Mouse (Mus musculus): ENCODE measurements around the gene Gm13691. TPM values are rescaled to one million over a fixed set of nuclear protein-coding genes. Genes with fewer than 3 reads are reported as not detected.
"Not testable (repeated sequence)": the region's sequence is repeated elsewhere in the genome, so short reads cannot be mapped to it uniquely, and the experiment has no call there.

Gm13691 gene
- total RNA-seq, 2 experiments from 2014 or later, result 0.64 to 0.85 TPM

DNA sequence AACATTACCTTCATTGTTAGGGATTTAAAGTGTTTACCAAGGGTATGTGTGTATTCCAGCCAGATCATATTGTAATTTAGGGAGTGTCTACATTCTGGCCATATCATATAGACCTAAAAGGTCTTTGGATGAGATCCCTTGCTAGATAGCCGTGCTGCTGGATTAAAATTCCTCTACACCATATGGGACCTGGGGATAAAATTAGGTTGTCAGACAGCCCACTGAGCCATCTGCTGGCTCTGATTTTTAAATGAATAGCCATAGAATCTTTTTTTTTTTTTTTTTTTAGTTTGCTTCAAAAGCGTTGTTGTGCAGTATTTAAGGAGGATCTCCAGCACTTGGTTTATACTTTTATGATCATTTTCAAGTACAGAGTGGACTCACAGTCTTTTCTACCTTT is 42.2 kb downstream of the Gm13691 start:
- DNase-seq (ENCODE audit: low spot score), result no peak

DNA sequence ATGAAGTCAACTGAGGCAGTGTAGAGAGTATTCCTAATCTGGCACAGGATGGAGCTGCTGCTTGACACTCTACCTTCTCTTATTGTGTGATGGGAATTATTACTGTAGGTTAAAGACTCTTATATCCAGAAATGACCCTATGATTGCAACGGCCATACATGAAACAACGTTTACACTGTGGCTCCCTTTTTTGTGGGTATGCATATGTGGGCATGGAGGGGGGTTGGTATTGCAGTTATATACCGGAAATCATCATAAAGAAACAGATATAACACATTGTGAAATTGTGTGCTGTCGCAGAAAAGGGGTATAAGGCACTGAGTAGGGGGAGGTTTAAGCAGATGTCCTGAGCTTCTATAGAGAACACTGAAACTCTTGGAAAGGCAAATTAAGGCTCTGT is 45.6 kb downstream of the Gm13691 start:
- DNase-seq (ENCODE audit: low spot score), result no peak

DNA sequence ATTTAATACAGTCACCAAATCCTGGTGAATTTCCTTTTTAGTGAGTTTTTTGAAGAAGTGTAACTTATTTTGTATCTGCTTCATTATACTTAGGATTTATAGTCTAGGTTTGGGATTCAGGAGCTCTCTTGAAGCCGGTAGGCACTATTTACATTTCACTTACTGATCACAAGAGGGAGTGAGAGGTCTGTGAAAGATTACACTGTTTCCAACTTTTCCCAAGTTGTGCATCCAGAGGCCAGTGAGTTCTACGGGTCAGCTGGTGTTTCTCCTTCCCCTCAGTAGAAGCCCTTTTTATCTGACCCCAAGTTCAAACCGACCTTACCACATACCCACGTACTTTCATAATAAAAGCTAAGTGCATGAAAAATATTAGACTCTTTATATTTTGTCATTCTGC is 47.0 kb downstream of the Gm13691 start:
- DNase-seq (ENCODE audit: low spot score), result no peak

DNA sequence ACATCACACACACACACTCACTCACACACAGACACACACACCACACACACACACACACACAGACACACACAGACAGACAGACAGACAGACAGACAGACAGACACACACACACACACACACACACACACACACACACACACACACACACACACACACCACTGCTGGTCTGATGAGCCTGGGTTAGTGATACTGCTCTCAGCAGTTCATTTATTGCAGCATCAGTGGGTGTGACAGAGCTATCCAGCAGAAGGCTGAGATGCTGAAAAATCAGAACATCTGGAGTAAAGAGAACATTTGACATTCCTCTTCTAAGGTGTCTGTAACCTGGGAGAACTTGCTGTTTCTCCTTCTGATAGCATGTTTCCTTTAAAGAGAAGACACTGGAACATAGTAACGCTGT is 47.6 kb downstream of the Gm13691 start:
- DNase-seq (ENCODE audit: low spot score), result not testable (repeated sequence)

DNA sequence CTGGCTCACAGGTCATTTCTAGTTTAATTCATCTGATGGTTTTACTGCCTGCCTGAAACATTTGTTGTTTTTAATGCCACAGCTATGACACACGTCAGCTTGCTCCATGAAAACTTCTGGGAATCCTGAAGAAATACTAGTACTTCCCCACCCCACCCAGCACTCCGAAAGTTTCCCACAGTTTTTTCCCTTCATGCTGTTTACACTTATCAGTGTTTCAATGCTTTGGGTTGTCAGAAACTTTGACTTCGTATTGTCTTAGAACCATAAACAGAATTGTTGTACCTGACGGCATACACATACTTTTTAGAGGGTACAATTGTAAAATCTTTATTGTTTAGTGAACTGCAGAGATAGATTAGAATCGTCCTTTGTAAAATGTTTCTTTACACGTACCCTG is 48.9 kb downstream of the Gm13691 start:
- DNase-seq (ENCODE audit: low spot score), result no peak

Other genes with a start within 250 kb of the Gm13691 start
- gene Fam171b, start 177.9 kb upstream of the Gm13691 start, total RNA-seq (2021), result 1 to 10 TPM in 1 of 2 experiments, under 1 TPM in 1; 1.00 to 1.6 TPM
- not detected for gene Zswim2, start 49.3 kb upstream of the Gm13691 start, total RNA-seq (2021)
- under 1 TPM; 0.64 to 0.85 TPM for gene Gm13698, start 34.9 kb upstream of the Gm13691 start, total RNA-seq (2021)
- gene Gm13693, start 29.1 kb upstream of the Gm13691 start, total RNA-seq (2021), result under 1 TPM; 0.64 to 0.85 TPM
- under 1 TPM in 1 of 2 experiments, not detected in 1; 0.64 TPM for gene Gm13695, start 23.2 kb upstream of the Gm13691 start, total RNA-seq (2021)
- under 1 TPM; 0.64 to 0.85 TPM for gene Gm13696, start 17.4 kb upstream of the Gm13691 start, total RNA-seq (2021)
- under 1 TPM; 0.64 to 0.85 TPM for gene Gm13694, start 11.6 kb upstream of the Gm13691 start, total RNA-seq (2021)
- under 1 TPM; 0.64 to 0.85 TPM for gene Gm13697, start 5.8 kb upstream of the Gm13691 start, total RNA-seq (2021)

Measured in gastrocnemius, adult 18-20 months (tissue).